Mouse (Mus musculus) A20 (cell line): ENCODE measurements around the gene Pld2.

ENCODE experiments used
- DNase-seq: peaks from one replicate; pipeline ENCODE4 v3.0.0-alpha.2; 2011; ENCODE audit warnings: low read depth, low spot score

Pld2 gene

DNA sequence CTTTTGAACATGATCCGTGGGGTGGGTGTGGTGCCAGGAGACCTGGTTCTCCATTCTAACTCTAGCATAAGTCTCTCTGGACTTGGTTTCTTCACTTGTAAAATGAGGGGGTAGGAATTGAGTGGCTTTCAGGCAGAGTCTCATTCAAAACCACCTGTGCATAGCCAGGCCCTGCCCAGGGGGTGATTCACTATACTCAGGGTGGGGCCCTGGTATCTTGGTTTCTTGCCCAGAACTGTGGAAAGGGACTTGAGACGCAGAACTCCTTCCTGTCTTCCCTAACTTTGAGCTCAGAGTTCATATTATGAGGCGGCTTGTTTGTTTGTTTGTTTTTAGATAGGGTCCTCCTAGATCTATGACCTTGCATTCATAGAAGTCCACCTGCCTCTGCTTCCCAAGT is 37.3 kb downstream of the Pld2 start:
- DNase-seq = no peak

DNA sequence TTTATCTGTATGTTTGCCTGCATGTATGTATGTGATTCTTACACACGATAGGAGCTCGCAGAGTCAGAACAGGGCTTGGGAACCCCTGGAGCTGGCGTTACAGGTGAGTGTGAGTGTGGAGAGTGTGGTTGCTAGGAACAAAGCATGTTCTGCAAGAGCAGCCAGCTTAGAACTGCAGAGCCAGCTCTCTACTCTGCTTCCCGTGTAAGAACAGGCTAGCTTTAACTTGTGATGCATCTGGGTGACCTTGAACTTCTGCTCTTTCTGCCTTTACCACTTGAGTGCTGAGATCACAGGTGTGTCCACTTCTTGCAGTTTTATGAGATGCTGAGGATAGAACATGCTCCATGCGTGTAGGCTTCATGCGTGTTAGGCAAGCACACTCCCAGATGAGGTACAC is 39.1 kb downstream of the Pld2 start:
- no peak for DNase-seq

DNA sequence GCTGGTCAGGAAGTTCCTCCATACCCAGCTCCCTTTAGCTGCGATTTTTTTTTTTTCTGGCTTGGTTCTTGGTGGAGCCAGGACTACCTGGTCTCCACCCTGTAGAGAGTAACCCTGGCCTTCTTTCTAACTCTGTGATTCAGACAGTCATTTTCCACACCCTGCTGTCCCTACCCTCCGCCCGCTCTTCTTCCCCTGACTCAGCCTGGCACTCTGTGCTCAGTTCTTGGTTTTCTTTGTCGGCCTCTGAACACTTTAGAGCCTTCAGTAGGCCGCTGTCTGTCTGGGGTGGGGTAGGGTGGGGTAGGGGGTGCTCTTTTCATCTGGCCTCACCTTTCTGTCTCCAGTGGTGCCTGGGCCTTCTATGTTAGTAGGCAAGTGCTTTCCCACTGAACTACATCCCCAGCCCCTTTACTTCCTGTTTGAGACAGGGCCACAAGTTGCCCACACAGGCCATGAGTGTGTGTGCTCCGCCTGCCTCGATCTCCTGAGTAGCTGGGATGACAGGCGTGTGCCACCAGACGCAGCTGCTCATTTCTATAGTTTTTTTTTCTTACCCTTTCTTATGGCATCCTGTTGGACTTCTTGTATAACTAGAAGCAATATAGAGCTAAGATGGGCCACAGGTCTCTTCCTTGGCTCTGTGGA is 40.0 kb downstream of the Pld2 start:
- DNase-seq = no peak

DNA sequence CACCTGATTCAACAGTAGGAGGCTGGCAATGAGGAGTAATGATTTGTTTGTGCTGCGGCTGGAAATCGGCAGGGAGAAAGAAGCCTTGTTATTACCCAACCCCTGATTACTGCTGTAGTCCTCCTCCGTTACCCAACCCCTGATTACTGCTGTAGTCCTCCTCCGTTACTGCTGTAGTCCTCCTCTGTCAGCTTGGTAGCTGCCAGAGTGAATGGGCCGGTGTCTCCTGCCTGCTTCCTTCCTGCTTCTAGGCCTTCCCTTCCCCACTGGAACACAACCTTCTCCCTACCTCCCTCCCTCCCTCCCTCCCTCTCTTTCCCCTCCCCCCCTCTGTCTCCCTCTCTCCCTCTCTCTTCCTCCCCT is 40.5 kb downstream of the Pld2 start:
- no peak for DNase-seq

DNA sequence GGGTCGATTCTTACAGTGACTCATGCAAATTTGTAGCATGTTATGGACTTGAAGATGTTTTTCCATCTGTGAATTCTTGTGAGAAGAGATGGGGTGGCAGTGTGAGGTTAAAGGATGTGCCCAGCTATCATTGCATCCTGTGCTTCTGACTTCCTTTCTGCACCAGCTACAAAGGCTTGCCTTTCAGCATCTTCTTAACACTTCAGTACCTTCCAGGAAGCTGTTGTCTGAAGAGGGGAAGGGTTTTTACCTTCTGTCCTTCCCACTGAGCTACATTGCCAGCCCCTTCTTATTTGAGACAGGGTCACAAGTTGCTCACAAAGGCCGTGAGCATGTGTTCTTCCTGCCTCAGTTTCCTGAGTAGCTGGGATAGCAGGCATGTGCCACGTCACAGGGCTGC is 41.1 kb downstream of the Pld2 start:
- DNase-seq = no peak

DNA sequence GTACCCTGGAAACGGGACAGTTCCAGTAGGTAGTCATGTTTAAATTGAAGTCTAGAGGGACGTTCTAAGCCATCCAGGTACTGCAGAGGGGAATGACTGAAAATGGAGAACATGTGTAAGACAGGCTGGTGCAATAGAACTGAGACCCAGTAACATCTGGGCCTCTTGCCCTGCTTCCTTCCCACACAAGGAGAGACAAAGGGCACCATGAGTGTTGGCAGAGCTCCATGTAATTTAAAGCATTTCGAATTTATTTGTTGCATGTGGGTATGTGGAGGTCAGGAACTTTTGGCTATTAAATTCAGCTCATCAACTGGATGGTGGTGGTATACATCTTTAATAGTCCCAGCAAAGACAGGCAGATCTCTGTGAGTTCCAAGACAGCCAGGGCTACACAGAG is 42.3 kb downstream of the Pld2 start:
- DNase-seq = no peak

DNA sequence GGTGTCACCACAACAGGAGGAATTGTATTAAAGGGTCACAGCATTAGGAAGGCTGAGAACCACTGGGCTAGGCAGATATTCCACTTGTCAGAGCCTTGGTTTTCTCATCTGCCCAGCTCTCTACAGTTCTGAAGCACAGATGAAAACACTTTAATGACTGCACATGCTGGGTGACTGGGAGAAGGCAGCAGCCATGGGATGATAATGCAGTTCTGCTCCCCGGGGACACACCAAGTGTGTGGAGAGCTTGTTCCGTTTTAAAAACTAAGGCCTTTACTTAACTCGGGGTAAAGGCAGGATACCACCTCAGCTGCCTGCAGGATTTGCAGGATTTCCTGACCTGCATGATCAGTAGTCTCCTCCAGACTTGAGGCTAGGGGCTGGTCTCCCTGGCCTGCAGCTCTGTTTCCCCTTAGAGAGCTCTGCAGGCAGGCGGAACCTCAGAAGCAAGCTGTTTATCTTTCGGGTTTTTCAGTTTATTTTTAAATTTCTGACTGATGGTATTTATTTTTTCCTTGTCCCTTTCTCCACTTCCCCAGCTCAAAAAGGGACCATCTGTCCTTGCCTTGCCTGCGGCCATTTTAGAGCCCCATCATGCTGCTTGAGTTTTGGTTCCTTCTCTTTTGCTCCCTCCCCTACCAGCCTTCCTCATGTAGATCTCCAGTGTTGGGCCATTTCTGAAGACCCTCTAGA is 43.3 kb downstream of the Pld2 start:
- DNase-seq = peak; percentile 40

DNA sequence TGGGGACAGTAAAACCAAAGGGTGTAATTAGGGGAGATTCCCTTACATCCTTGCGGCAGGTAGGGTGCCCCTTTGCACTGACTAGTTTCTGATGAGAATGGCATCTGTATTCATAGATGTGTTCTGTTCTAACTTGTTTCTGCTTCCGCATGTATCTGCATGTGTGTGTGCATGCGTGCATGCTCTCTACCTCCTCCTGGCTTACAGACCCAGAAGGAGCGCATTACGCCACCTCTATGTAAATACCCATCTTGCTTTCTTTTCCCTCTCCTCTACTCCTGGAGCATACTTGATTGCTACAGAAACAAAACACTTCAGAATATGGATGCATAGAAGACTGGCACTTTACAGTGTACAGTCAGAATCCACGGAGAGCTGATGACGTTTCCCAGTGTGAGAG is 43.9 kb downstream of the Pld2 start:
- no peak for DNase-seq

DNA sequence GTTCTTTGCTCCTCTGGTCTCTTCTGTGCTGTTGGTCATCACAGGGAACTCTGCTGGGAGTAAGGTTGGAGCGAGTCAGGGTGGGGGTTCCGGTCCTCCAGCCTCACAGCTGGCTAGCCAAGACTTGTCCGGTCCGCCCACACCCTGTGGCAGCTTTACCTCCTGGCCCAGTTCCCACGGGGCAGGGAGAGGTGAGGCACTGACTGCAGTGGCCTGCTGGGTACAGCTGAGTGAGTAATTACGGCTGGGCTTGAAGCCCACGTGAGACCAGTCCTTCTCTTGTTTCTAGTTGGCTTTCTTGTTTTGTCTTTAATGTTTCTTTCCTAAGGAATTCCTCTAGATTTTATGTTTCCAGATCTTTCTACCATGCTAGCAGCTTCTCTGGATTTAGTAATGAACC is 45.6 kb downstream of the Pld2 start:
- DNase-seq = no peak

DNA sequence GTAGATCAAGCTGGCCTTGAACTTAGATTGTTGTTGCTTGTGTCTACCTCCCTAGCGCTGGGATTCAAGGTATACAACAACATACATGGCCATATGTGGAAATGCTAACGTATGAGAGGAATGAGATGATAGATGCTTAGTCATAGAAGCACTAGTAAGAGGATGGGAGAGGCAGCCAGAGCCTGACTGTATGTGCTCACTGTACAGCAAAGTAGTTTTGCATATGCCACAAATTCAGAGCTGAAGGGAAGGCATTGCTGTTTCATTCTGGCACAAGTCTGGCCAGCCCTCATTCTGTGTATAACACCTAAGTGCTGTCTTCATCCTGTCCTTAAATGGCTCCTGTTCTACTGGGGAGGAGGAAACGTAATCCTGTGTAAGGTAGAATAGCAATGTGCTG is 46.4 kb downstream of the Pld2 start:
- peak; percentile 46 for DNase-seq

DNA sequence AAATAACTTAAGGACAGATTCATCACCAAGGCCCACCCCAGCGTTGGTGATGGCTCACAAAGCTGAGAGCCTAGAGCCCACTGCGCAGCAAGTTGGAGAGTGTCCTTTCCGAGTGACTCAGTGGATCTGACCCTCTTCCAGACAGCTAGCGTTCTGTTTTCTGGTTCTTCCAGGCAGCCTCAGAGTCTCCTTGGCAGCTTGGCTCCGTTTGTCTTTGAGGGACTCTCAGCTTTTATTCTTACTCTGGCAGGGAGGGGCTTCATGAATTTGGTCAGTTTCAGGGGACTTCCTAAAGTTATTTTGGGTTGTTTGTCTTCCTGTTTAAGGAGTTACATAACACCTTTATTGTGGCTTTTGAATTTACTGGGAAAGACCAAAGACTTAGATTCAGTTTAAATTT is 47.1 kb downstream of the Pld2 start:
- DNase-seq = no peak

DNA sequence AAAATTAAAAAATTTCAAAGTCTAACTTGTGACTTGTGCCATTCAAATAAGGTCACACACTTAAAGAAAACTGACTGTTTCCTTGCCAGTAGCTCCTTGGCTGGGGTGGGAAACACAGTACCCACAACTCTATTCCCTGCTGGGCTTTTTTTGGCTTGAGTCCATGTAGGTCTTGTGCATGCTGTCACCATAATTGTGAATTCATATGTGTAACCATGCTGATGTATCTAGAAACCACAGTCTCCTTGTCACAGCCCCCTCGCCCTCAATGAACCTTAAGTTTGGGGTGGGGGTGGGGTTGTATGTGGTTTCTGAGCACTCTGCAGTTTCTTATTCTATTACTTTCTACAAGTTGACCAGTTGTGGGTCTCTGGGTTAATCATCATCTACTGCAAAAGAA is 51.9 kb downstream of the Pld2 start:
- no peak for DNase-seq

DNA sequence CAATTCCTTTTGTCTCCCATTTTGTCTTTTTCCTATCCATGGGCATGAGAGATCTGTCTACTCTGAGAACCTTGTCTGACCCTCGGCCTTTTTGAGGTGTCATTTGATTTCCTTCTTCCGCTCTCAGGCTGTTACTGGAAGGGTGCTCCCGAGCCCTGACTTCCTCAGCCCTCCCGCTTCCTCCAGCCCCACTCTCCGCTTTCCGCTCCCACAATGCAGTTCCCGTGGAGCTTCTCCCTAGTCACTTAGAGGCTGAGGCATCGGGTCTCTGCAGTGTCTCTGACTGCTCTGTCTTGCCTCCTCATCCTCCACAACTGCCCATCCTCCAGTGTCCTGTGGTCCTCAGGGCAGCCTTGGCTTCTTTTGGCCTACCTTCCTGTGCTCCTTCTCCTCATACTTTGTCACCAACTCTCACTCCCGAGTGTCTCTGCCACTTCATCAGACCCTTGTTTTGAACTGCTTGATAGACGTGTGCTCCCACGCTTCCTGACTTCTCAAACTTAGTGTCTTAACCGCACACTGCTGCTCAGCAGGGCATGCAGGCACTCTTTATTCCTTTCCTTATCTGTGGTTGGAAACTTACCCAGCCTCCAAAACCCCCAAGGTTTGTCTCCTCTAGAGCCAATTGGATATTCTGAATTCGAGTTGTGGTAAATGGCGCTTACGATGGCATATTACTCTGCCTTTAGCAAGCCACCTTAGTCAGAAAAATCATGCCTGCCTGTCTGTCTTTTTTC is 54.6 kb downstream of the Pld2 start:
- no peak for DNase-seq

DNA sequence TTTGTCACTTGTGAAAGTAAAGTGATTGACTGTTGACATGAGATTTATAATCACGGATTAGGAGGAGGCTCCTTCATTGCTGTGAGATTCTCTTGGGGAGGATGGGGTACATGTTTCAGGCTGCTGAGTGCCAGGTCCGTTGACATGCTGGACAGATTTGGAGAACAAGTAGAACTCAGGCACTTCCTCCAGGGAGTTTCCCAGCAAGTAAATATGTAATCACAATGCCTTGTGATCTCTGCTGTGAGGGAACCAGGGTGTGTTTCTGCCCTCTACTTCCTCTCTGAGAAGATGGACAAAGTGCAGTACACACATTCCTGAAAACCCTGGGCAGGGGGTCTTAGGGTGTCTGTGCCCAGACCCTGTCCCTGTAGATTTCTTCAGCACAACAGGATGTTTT is 55.8 kb downstream of the Pld2 start:
- no peak for DNase-seq

DNA sequence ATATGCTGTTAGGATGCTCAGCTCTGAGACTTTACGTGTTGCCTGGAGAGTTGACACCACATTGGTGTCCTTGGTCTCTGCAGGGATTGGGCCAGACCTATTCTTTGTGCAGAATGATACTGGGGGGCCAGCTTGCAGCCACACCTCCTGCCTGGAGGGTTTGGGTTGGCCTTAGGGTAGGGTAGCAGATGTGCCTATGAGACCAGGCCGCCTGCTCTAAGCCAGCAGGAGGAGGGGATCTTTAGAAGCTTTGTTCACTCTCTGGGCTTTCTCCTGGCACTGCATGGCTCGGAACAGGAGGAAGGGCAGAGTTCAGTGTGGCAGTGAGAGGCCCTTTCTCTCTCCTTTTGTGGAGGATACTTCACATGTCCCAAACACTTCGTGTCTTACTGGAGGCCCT is 56.2 kb downstream of the Pld2 start:
- DNase-seq = no peak

DNA sequence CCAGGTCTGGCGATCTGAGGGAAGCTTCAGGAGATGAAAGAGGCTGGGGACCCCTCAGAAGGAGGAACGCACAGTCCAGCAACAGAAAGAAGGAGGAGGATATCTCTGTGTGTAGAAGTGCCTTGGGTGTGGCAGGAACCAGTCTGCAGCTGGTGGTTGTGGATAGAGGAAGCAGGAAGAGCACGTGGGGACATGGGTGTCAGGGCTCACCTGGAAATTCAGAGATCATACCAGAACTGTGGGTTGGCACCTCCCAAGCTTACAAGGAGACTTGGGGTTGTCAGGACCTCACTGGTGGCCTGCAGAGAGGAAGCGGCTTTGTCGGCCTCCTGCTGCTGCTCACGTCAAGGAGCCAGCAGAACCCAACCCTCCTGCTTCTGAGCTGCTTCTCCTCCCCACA is 57.4 kb downstream of the Pld2 start:
- no peak for DNase-seq

DNA sequence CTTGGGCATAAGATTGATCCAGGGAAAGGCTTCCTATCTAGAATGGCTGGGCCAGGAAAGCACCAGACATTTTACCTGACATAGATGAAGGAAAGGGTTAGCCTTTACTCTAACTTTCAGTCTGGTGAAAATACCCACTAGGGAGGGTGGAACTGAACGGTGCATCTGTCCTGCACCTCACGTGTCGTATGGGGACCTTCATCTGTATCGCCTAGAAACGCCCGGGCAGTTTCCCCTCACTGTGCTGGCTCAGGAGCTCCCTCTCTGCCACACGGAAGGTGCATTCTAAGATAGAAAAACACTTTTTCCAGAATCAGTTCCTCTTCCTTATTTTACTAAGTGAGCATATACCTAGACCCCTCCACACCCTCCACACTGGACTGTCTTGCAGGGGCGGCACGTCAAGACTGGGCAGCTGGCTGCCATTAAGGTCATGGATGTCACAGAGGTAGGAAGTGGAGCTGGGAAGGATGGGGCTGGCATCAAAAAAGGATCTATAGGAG is 58.6 kb downstream of the Pld2 start:
- peak; percentile 14 for DNase-seq

DNA sequence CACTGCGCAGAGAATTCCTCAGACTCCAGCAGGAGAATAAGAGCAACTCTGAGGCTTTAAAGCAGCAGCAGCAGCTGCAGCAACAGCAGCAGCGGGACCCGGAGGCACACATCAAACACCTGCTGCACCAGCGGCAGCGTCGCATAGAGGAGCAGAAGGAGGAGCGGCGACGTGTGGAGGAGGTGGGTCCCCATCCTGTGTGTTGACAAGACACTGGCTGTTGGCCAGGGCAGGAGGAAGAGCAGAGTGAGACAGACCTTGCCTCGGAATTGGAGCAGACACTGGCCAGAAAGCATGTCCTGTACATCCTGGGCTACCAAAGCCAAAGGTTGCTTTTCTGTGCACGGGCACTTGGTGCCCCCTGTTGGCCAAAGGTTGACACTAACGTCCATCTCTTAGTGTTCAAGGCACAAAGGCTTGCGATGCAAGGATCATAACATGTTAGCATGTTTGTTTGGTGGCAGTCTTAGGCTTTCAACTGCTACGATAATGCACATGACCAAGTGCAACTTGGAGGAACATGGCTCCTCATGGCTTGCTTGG is 65.2 kb downstream of the Pld2 start:
- peak; percentile 71 for DNase-seq

DNA sequence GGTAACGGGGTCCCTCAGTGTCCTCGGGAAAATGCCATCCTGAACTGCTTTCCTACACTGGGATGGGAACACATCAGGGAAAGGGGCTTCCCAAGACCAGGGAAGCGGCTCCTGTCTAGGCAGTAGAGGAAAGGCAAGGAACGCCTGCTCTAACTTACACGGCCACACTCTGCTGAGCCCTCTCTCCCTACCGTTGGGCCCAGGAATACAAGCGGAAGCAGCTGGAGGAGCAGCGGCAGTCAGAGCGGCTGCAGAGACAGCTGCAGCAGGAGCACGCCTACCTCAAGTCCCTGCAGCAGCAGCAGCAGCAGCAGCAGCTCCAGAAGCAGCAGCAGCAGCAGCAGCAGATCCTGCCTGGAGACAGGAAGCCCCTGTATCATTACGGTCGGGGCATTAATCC is 66.9 kb downstream of the Pld2 start:
- no peak for DNase-seq

DNA sequence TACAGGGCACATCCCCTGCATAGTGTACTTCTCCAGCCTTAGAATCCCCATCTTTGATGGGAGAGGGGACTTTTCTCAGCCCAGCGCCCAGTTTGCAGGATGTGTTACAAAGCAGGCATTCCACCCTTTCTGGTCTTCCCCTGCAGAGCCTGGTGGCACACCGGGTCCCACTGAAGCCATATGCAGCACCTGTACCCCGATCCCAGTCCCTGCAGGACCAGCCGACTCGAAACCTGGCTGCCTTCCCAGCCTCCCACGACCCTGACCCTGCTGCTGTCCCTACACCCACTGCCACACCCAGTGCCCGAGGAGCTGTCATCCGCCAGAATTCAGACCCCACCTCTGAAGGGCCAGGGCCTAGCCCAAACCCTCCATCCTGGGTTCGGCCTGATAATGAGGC is 67.7 kb downstream of the Pld2 start:
- no peak for DNase-seq
